In genomic region chr3:60515430-60515829, GRCm38 (mm10) we compare ENCODE assay signal across 12 mouse cellular contexts. TPM values are rescaled to one million over a fixed set of nuclear protein-coding genes. Genes with fewer than 3 reads are reported as not detected.
A peak's percentile ranks its signal among the peaks of the same experiment; 100 is the strongest.
DNase-seq lines count a peak whose midpoint lies in the region; ATAC-seq lines count a peak whose summit lies in the region.
"Had no signal": no experiment of that assay in that cellular context is flagged by ENCODE, and none has a peak within 500 bp of the region (broad histone marks: within the 10 kb centered on the region; RNA-seq: fewer than 3 reads in every experiment).

No protein-coding gene starts in this region.

- no peak overlapping the region for H3K4me3 ChIP-seq in heart, embryonic 15.5 days
- H3K4me3 ChIP-seq in forebrain, embryonic 11.5 days (ENCODE audit: low read depth, low read length): no peak overlapping the region
- H3K4me3 ChIP-seq: forebrain, embryonic 10.5 days; intestine, embryonic 15.5 days; neural tube, embryonic 12.5 days had no signal

- no peaks in the 10 kb centered on the region for H3K27me3 ChIP-seq in heart, embryonic 15.5 days
- H3K27me3 ChIP-seq in forebrain, embryonic 11.5 days (ENCODE audit: control insufficient read depth, insufficient read depth, low read length): no peaks in the 10 kb centered on the region
- H3K27me3 ChIP-seq: intestine, embryonic 15.5 days; neural tube, embryonic 12.5 days had no signal

- peaks cover 40% of the 10 kb centered on the region for H3K4me1 ChIP-seq in heart, embryonic 15.5 days (replicated peaks)
- H3K4me1 ChIP-seq in forebrain, embryonic 11.5 days (replicated peaks; ENCODE audit: control insufficient read depth, insufficient read depth, low read length): no peaks in the 10 kb centered on the region; the same call in 1 of the 2 replicates

- DNase-seq in adrenal gland, adult (ENCODE audit: inconsistent age in 2 of 2, low spot score in 1 of 2): peak; percentile 77 to 89
- DNase-seq in adrenal gland, postnatal 4 days (ENCODE audit: low spot score in 2 of 2): no peak
- DNase-seq in ovary, adult 18-20 months (ENCODE audit: low spot score): peak; percentile 41
- no peak for DNase-seq in ovary, postnatal 10 days (ENCODE audit: low spot score)
- peak; percentile 49 for DNase-seq in naive thymus-derived CD4-positive, alpha-beta T cell, adult 2 months (ENCODE audit: low read depth)
- no peak for DNase-seq in B cell, adult 2 months
- no peak for DNase-seq in forebrain, embryonic 11.5 days (ENCODE audit: low spot score)
- DNase-seq: cerebellum, adult 2 months had no signal

- peak overlapping the region; percentile 76 for H3K27ac ChIP-seq in heart, embryonic 15.5 days
- no peak overlapping the region for H3K27ac ChIP-seq in forebrain, embryonic 11.5 days (ENCODE audit: low read depth, low read length)
- H3K27ac ChIP-seq: intestine, embryonic 15.5 days; neural tube, embryonic 12.5 days had no signal

- no peaks in the 10 kb centered on the region for H3K36me3 ChIP-seq in heart, embryonic 15.5 days
- no peaks in the 10 kb centered on the region for H3K36me3 ChIP-seq in forebrain, embryonic 11.5 days (ENCODE audit: control insufficient read depth, insufficient read depth, low read length)
- H3K36me3 ChIP-seq: forebrain, embryonic 10.5 days; intestine, embryonic 15.5 days; neural tube, embryonic 12.5 days had no signal

- H3K4me2 ChIP-seq in heart, embryonic 15.5 days: no peak overlapping the region
- no peak overlapping the region for H3K4me2 ChIP-seq in forebrain, embryonic 11.5 days (ENCODE audit: low read depth, low read length, severe bottlenecking)
- H3K4me2 ChIP-seq: intestine, embryonic 15.5 days; neural tube, embryonic 12.5 days had no signal

- no peak overlapping the region for H3K9ac ChIP-seq in heart, embryonic 15.5 days
- no peak overlapping the region for H3K9ac ChIP-seq in forebrain, embryonic 11.5 days (ENCODE audit: low read length)
- H3K9ac ChIP-seq: intestine, embryonic 15.5 days; neural tube, embryonic 12.5 days had no signal

- no peaks in the 10 kb centered on the region for H3K9me3 ChIP-seq in heart, embryonic 15.5 days (replicated peaks)
- H3K9me3 ChIP-seq in forebrain, embryonic 11.5 days (ENCODE audit: control insufficient read depth, low read length): no peaks in the 10 kb centered on the region
- H3K9me3 ChIP-seq: forebrain, embryonic 10.5 days; intestine, embryonic 15.5 days; neural tube, embryonic 12.5 days had no signal

- peak; percentile 80 for ATAC-seq in heart, embryonic 15.5 days (replicated peaks; ENCODE audit: insufficient number of reproducible peaks, insufficient read depth, low FRiP score, low read depth)
- ATAC-seq in forebrain, embryonic 11.5 days (replicated peaks; ENCODE audit: low FRiP score): no peak

RNA-seq across cellular contexts. Expression of gene Mbnl1, which starts 42.8 kb away (rescaled TPM):
- total RNA-seq in adrenal gland, postnatal 4 days (2021): 100 to 1,000 TPM; 374 to 436 TPM
- polyA plus RNA-seq in heart, embryonic 15.5 days (2015; fragmentation: Nextera tagmentation; extraction: Ambion mirVana): 72.9 and 82.7 TPM in 2 replicates
- 40.8 and 46.8 TPM in 2 replicates for polyA plus RNA-seq in forebrain, embryonic 11.5 days (2014; fragmentation: Nextera tagmentation; extraction: Ambion mirVana)

Comparison
In these comparisons a context has a peak if more than half of its experiments do, and no peak if none do; other contexts are left out.
1. DNase-seq: peak in adrenal gland, adult (2 of 2), ovary, adult 18-20 months (single experiment) and naive thymus-derived CD4-positive, alpha-beta T cell, adult 2 months (single experiment); none in adrenal gland, postnatal 4 days (0 of 2), ovary, postnatal 10 days (single experiment), B cell, adult 2 months (0 of 2) and forebrain, embryonic 11.5 days (single experiment).